Mouse (Mus musculus) neural tube, embryonic 15.5 days (tissue): Measurements from ENCODE around the gene Smco3. TPM values are rescaled to one million over a fixed set of nuclear protein-coding genes. Genes with fewer than 3 reads are reported as not detected.

Experiments
- ATAC-seq: fragments of 200-750 bp; cut with Nextera tagmentation; 2 replicates; pipeline ENCODE4 v1.8.0; 2017; ENCODE audit warnings: mild to moderate bottlenecking, moderate TSS enrichment, moderate library complexity; ENCODE audit not compliant: low FRiP score
- H3K27ac ChIP-seq: fragments of 300-500 bp; sonication (generic); replicated peaks from 2 replicates; pipeline ENCODE4 v1.5.1; 2015; ENCODE audit warnings: mild to moderate bottlenecking, inconsistent platforms
- H3K27me3 ChIP-seq: fragments of 300-500 bp; sonication (generic); replicated peaks from 2 replicates; pipeline ENCODE4 v1.6.1; 2015; ENCODE audit warnings: inconsistent platforms
- H3K36me3 ChIP-seq: fragments of 300-500 bp; sonication (generic); 2 replicates; pipeline ENCODE4 v1.6.1; 2015; ENCODE audit warnings: inconsistent platforms
- H3K4me1 ChIP-seq: fragments of 300-500 bp; sonication (generic); 2 replicates; pipeline ENCODE4 v1.6.1; 2015; ENCODE audit warnings: inconsistent platforms
- H3K4me2 ChIP-seq: fragments of 300-500 bp; sonication (generic); 2 replicates; pipeline ENCODE4 v1.6.1; 2015; ENCODE audit warnings: inconsistent platforms, mild to moderate bottlenecking, moderate library complexity
- H3K4me3 ChIP-seq: fragments of 300-500 bp; sonication (generic); replicated peaks from 2 replicates; pipeline ENCODE4 v1.5.1; 2015; ENCODE audit warnings: mild to moderate bottlenecking, inconsistent platforms
- H3K9ac ChIP-seq: fragments of 300-500 bp; sonication (generic); replicated peaks from 2 replicates; pipeline ENCODE4 v1.6.1; 2015; ENCODE audit warnings: mild to moderate bottlenecking, inconsistent platforms
- H3K9me3 ChIP-seq: fragments of 300-500 bp; sonication (generic); replicated peaks from 2 replicates; pipeline ENCODE4 v1.6.1; 2016; ENCODE audit warnings: inconsistent platforms
- WGBS: fragments of 180-500 bp; shearing (Covaris S2); methylation state at CpG from one replicate; pipeline ENCODE4 v1.1.7; 2015; ENCODE audit warnings: mixed read lengths; 5-methylcytosine and 5-hydroxymethylcytosine counted together
- microRNA-seq: library from miRNA; unstranded; fragments of <30 nt; microRNA quantifications from one replicate; pipeline ENCODE4, GENCODE M21; 2017
- polyA plus RNA-seq: library from polyadenylated mRNA; unstranded; fragments of >200 nt; fragmentation: Nextera tagmentation; extraction: Ambion mirVana; gene quantifications from 2 replicates; pipeline ENCODE4 v1.2.1, GENCODE M21; 2015

Smco3 gene
- polyA plus RNA-seq, 1 experiment from 2014 or later = 2.5 TPM

DNA sequence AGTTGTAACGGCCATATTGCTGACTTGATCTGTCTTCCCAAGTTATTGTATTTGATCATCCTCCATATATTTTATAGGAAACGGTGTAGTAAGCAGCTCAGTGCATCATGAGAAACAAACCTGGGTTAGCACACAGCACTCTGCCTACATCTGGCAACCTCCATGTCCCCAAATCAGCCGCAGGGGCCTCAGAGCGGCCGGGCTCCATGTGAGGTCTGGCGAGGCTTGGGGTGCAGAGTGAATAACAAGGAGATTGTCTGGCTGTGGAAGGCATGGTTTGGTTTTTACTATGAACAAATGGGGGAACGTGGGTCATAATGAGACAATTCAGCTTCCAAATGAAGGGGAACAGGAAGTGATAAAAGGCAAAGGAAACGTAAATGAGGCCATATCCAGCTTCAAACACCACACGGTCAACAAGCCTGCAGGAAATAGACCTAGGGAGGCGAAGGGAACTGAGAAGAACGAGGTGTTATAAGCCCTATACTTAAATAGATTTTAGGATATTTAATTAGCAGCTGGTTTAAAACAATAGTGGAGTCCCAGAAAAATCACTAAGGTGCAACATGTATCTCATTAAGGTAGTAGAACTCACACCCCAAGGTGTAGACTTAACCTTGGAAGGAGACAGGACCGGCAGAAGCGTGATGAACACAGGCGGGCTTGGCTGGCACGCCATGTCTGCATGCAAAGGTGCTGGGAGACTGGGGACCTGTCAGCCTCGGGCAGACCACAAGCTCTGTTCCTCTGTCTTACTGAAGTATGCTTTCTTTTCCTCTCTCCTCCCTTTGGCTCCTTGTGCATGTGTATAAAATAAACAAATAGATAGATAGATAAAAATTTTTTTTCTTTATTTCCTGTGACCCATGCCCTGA lies 42.1 kb downstream of the Smco3 start:
- H3K27me3 ChIP-seq = no peaks in the 10 kb centered on the region
- 24% methylated on average over 16 of the region's 16 CpGs for WGBS
- H3K9ac ChIP-seq = no peak overlapping the region
- no peaks in the 10 kb centered on the region for H3K36me3 ChIP-seq
- H3K27ac ChIP-seq = no peak overlapping the region
- no peak for ATAC-seq
- H3K4me3 ChIP-seq = peak overlapping the region; percentile 30; the same call in 1 of the 2 replicates
- H3K4me2 ChIP-seq = peak overlapping the region; percentile 63
- H3K9me3 ChIP-seq = no peaks in the 10 kb centered on the region
- H3K4me1 ChIP-seq = peaks cover 19% of the 10 kb centered on the region; the same call in 1 of the 2 replicates

- H3K9ac ChIP-seq = no peak overlapping the region
- ATAC-seq = no peak
- 82% methylated on average over 5 of the region's 5 CpGs for WGBS
- no peak overlapping the region for H3K4me3 ChIP-seq
- no peak overlapping the region for H3K27ac ChIP-seq
- peaks cover 15% of the 10 kb centered on the region; the same call in 1 of the 2 replicates for H3K4me1 ChIP-seq
- no peak overlapping the region for H3K4me2 ChIP-seq
- no peaks in the 10 kb centered on the region for H3K27me3 ChIP-seq
- no peaks in the 10 kb centered on the region for H3K36me3 ChIP-seq
- no peaks in the 10 kb centered on the region for H3K9me3 ChIP-seq
Measured at GRCm38 (mm10) chr6:136789391-136789971, 45.8 kb downstream of the Smco3 start.

- H3K9ac ChIP-seq = no peak overlapping the region
- 81% methylated on average over 9 of the region's 9 CpGs for WGBS
- no peak overlapping the region for H3K27ac ChIP-seq
- no peak overlapping the region for H3K4me2 ChIP-seq
- H3K9me3 ChIP-seq = no peaks in the 10 kb centered on the region
- no peak for ATAC-seq
- no peaks in the 10 kb centered on the region for H3K27me3 ChIP-seq
- no peaks in the 10 kb centered on the region for H3K36me3 ChIP-seq
- no peak overlapping the region for H3K4me3 ChIP-seq
- H3K4me1 ChIP-seq = no peaks in the 10 kb centered on the region
Measured at GRCm38 (mm10) chr6:136782761-136783160, 52.5 kb downstream of the Smco3 start.

DNA sequence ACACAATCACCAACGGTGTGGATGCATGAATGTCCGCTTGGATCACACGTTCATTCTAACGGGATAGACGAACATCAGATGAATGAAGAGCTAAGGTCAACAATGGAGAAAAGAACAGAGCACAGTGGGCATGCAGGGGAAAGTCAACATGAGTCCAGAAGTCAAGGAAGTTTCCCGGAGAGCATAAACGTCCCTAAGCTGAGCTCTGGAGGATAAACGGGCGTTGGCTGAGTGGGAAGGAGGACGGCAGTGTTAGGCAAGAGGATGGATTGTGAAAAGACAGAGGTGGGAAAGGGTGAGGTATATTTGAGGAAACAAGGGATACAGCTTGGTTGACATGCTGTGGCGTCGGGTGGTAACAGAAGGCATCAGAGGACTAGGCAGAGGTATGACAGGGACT lies 53.1 kb downstream of the Smco3 start:
- no peak for ATAC-seq
- Histone ChIP-seq H3K27ac (no peak overlapping the region), H3K36me3 (no peaks in the 10 kb centered on the region), H3K9me3 (no peaks in the 10 kb centered on the region), H3K9ac (no peak overlapping the region), H3K27me3 (no peaks in the 10 kb centered on the region), H3K4me3 (no peak overlapping the region), H3K4me2 (no peak overlapping the region), H3K4me1 (no peaks in the 10 kb centered on the region)
- 83% methylated on average over 12 of the region's 12 CpGs for WGBS

- Histone ChIP-seq H3K4me3 (no peak within 1 kb of the TSS), H3K36me3 (no peaks in the 10 kb centered on the region), H3K4me2 (no peak within 1 kb of the TSS), H3K27me3 (no peaks in the 10 kb centered on the region), H3K4me1 (no peaks in the 10 kb centered on the region), H3K9me3 (no peaks in the 10 kb centered on the region), H3K27ac (no peak within 1 kb of the TSS), H3K9ac (no peak within 1 kb of the TSS)
- no peak for ATAC-seq
- WGBS = 75% methylated on average over 20 of the region's 20 CpGs
Measured at GRCm38 (mm10) chr6:136781377-136781986, 53.8 kb downstream of the Smco3 start, which contains the start of gene Gucy2c. Gene Gucy2c, minus strand, starts transcription at chr6:136781765.

Small RNA genes lying within 50 kb of the gene (microRNA-seq; reads per million reads assigned to microRNA genes)
- not detected for gene Gm44364

Other genes with a start within 250 kb of the Smco3 start
- gene Plbd1, start 173.5 kb downstream of the Smco3 start, polyA plus RNA-seq = 0.72 and 3.1 TPM in 2 replicates
- 0.23 and 5.5 TPM in 2 replicates for gene Gucy2c, start 53.7 kb downstream of the Smco3 start, polyA plus RNA-seq
- gene Hist4h4, start 31.0 kb downstream of the Smco3 start, polyA plus RNA-seq = 0.43 and 0.44 TPM in 2 replicates
- gene H2afj, start 27.2 kb downstream of the Smco3 start, polyA plus RNA-seq = 106 and 119 TPM in 2 replicates
- gene BC049715, start 7.8 kb downstream of the Smco3 start, polyA plus RNA-seq = 1.5 and 2.8 TPM in 2 replicates
- 71.1 and 80.0 TPM in 2 replicates for gene Wbp11, start 7.2 kb downstream of the Smco3 start, polyA plus RNA-seq
- 0.23 and 2.3 TPM in 2 replicates for gene Art4, start 22.3 kb upstream of the Smco3 start, polyA plus RNA-seq
- 28.4 and 40.1 TPM in 2 replicates for gene Mgp, start 40.4 kb upstream of the Smco3 start, polyA plus RNA-seq
- 0.82 TPM in 1 of 2 replicates, not detected in the other for gene Erp27, start 86.7 kb upstream of the Smco3 start, polyA plus RNA-seq
- gene Pde6h, start 88.4 kb upstream of the Smco3 start, polyA plus RNA-seq = 0.33 TPM in 1 of 2 replicates, not detected in the other
- gene Arhgdib, start 106.4 kb upstream of the Smco3 start, polyA plus RNA-seq = 13.8 and 95.4 TPM in 2 replicates